Mouse (Mus musculus) heart, postnatal 25 days (tissue): ENCODE results near the gene Trp63. TPM values are rescaled to one million over a fixed set of nuclear protein-coding genes. Genes with fewer than 3 reads are reported as not detected.
"Not testable (repeated sequence)": the region's sequence is repeated elsewhere in the genome, so short reads cannot be mapped to it uniquely, and the experiment has no call there.

Experiments
- DNase-seq: peaks from one replicate; pipeline ENCODE4 v3.0.0; 2022; ENCODE audit warnings: low spot score
- intact Hi-C: fragments of 180-260 bp; cut with DNase I; formaldehyde crosslinking; loops from one replicate; pipeline ENCODE4 v1.15.1; 2025
- total RNA-seq, 2 experiments: library from RNA; stranded (reverse); gene quantifications; 2 replicates each; pipeline ENCODE4 v1.2.3; 2021

Gene Trp63
- total RNA-seq: under 1 TPM; 0.28 to 0.62 TPM

- DNase-seq: no peak
- intact Hi-C loops: loop anchor here (10.0 kb wide), 1 partner anchor 261 kb away; no protein-coding TSS in a partner anchor
Observed at GRCm38 (mm10) chr16:25683531-25684248, at the start of gene Trp63. TSS of gene Trp63 (plus strand) at chr16:25683763.

- intact Hi-C loops, DNase-seq: not testable (repeated sequence)
Observed at GRCm38 (mm10) chr16:25644716-25645115, 38.8 kb upstream of the Trp63 start.

GRCm38 (mm10) chr16:25660510-25661235, 22.9 kb upstream of the Trp63 start:
- DNase-seq: no peak
- intact Hi-C loops: no loop called here

- DNase-seq: no peak
- intact Hi-C loops: no loop called here
Observed at GRCm38 (mm10) chr16:25663116-25663515, 20.4 kb upstream of the Trp63 start.

GRCm38 (mm10) chr16:25673861-25674440, 9.6 kb upstream of the Trp63 start:
- DNase-seq: no peak

GRCm38 (mm10) chr16:25680369-25680768, 3.2 kb upstream of the Trp63 start:
- intact Hi-C loops: loop anchor here (10.0 kb wide), 1 partner anchor 264 kb away; no protein-coding TSS in a partner anchor
- DNase-seq: no peak

More at GRCm38 (mm10) chr16:25673861-25674440, 9.6 kb upstream of the Trp63 start:
- intact Hi-C loops: no loop called here

GRCm38 (mm10) chr16:25682533-25682932, 1.0 kb upstream of the Trp63 start:
- intact Hi-C loops: loop anchor here (10.0 kb wide), 1 partner anchor 262 kb away; no protein-coding TSS in a partner anchor

GRCm38 (mm10) chr16:25684572-25684971, 1.0 kb downstream of the Trp63 start:
- intact Hi-C loops: loop anchor here (10.0 kb wide), 1 partner anchor 260 kb away; no protein-coding TSS in a partner anchor
- DNase-seq: no peak

More at GRCm38 (mm10) chr16:25682533-25682932, 1.0 kb upstream of the Trp63 start:
- no peak for DNase-seq

- no peak for DNase-seq
- intact Hi-C loops: no loop called here
Observed at GRCm38 (mm10) chr16:25690612-25691011, 7.0 kb downstream of the Trp63 start.

- intact Hi-C loops: no loop called here
- DNase-seq: no peak
Observed at GRCm38 (mm10) chr16:25701252-25701651, 17.7 kb downstream of the Trp63 start.

- no peak for DNase-seq
- intact Hi-C loops: no loop called here
Observed at GRCm38 (mm10) chr16:25706260-25706659, 22.7 kb downstream of the Trp63 start.

GRCm38 (mm10) chr16:25715790-25716189, 32.2 kb downstream of the Trp63 start:
- intact Hi-C loops: no loop called here
- DNase-seq: no peak

GRCm38 (mm10) chr16:25723131-25723530, 39.6 kb downstream of the Trp63 start:
- DNase-seq: no peak
- intact Hi-C loops: no loop called here

- intact Hi-C loops: no loop called here
- DNase-seq: no peak
Observed at GRCm38 (mm10) chr16:25727001-25727400, 43.4 kb downstream of the Trp63 start.

GRCm38 (mm10) chr16:25727957-25728506, 44.5 kb downstream of the Trp63 start:
- intact Hi-C loops: no loop called here
- DNase-seq: no peak

- intact Hi-C loops: no loop called here
Observed at GRCm38 (mm10) chr16:25736912-25737311, 53.3 kb downstream of the Trp63 start.

GRCm38 (mm10) chr16:25737623-25738050, 54.1 kb downstream of the Trp63 start:
- DNase-seq: no peak
- intact Hi-C loops: no loop called here

More at GRCm38 (mm10) chr16:25736912-25737311, 53.3 kb downstream of the Trp63 start:
- DNase-seq: no peak

- intact Hi-C loops: no loop called here
- DNase-seq: peak; percentile 13
Observed at GRCm38 (mm10) chr16:25746807-25747206, 63.2 kb downstream of the Trp63 start.

- DNase-seq: no peak
Observed at GRCm38 (mm10) chr16:25751866-25752265, 68.3 kb downstream of the Trp63 start.

GRCm38 (mm10) chr16:25758108-25758507, 74.5 kb downstream of the Trp63 start:
- intact Hi-C loops: no loop called here
- DNase-seq: no peak

More at GRCm38 (mm10) chr16:25751866-25752265, 68.3 kb downstream of the Trp63 start:
- intact Hi-C loops: no loop called here
